8 mouse cellular contexts compared by ENCODE assay signal in genomic region chr13:14612463-14612862, GRCm38 (mm10). TPM values are rescaled to one million over a fixed set of nuclear protein-coding genes. Genes with fewer than 3 reads are reported as not detected.
DNase-seq lines count a peak whose midpoint lies in the region; ATAC-seq and TF ChIP-seq lines count a peak whose summit lies in the region.

No protein-coding gene starts in this region.

- peak overlapping the region; percentile 54 for H3K4me2 ChIP-seq in hindbrain, embryonic 12.5 days (replicated peaks)
- H3K4me2 ChIP-seq in midbrain, embryonic 11.5 days: peak overlapping the region; percentile 57

- no peaks in the 10 kb centered on the region for H3K9me3 ChIP-seq in hindbrain, embryonic 12.5 days (replicated peaks)
- no peaks in the 10 kb centered on the region for H3K9me3 ChIP-seq in midbrain, embryonic 11.5 days (ENCODE audit: control insufficient read depth, low read length)

- peak overlapping the region; percentile 67 for H3K27ac ChIP-seq in kidney, adult 2 months (ENCODE audit: insufficient read depth, low read depth, low read length)
- peak overlapping the region; percentile 85 for H3K27ac ChIP-seq in bone marrow, adult 2 months (ENCODE audit: control insufficient read depth, insufficient read depth, low read depth, low read length, poor library complexity)
- H3K27ac ChIP-seq in hindbrain, embryonic 12.5 days: peak overlapping the region; percentile 72
- H3K27ac ChIP-seq in midbrain, embryonic 11.5 days (ENCODE audit: low read depth, low read length): no peak overlapping the region

- no peak for DNase-seq in kidney, adult 2 months
- no peak for DNase-seq in kidney, postnatal 10 days
- DNase-seq in midbrain, embryonic 11.5 days (ENCODE audit: low spot score, missing footprints): peak; percentile 77
- DNase-seq in spleen, postnatal 14 days (ENCODE audit: low spot score in 2 of 2): no peak
- no peak for DNase-seq in right cerebral cortex, postnatal 25 days
- no peak for DNase-seq in cerebellum, adult 18-20 months

- H3K27me3 ChIP-seq in kidney, adult 2 months (replicated peaks; ENCODE audit: control insufficient read depth, insufficient read depth, low read length): no peaks in the 10 kb centered on the region
- H3K27me3 ChIP-seq in hindbrain, embryonic 12.5 days: no peaks in the 10 kb centered on the region
- no peaks in the 10 kb centered on the region for H3K27me3 ChIP-seq in midbrain, embryonic 11.5 days (ENCODE audit: control insufficient read depth, insufficient read depth, low read length)

- peaks cover 3% of the 10 kb centered on the region for H3K36me3 ChIP-seq in kidney, adult 2 months (ENCODE audit: control insufficient read depth, insufficient read depth, low read length)
- H3K36me3 ChIP-seq in hindbrain, embryonic 12.5 days: peaks cover 15% of the 10 kb centered on the region
- peaks cover 5% of the 10 kb centered on the region; the same call in 1 of the 2 replicates for H3K36me3 ChIP-seq in midbrain, embryonic 11.5 days (ENCODE audit: control insufficient read depth, insufficient read depth, low read length)

- TF ChIP-seq POLR2A in kidney, adult 2 months (IDR thresholded peaks at IDR 0.05; ENCODE audit: low read depth, low read length): no peak
- no peak for TF ChIP-seq POLR2A in bone marrow, adult 2 months (IDR thresholded peaks at IDR 0.05; ENCODE audit: borderline replicate concordance, control insufficient read depth, low read depth, low read length)

- H3K4me3 ChIP-seq in kidney, adult 2 months (ENCODE audit: insufficient read depth, low read depth, low read length): peak overlapping the region; percentile 97
- H3K4me3 ChIP-seq in bone marrow, adult 2 months (replicated peaks; ENCODE audit: control insufficient read depth, low read depth, low read length): peak overlapping the region; percentile 95
- H3K4me3 ChIP-seq in hindbrain, embryonic 12.5 days: peak overlapping the region; percentile 78
- H3K4me3 ChIP-seq in midbrain, embryonic 11.5 days (ENCODE audit: low read depth, low read length): peak overlapping the region; percentile 90

- peak; percentile 81 for ATAC-seq in hindbrain, embryonic 12.5 days (ENCODE audit: low FRiP score)
- ATAC-seq in midbrain, embryonic 11.5 days (ENCODE audit: low FRiP score): peak; percentile 79

- no peak for TF ChIP-seq CTCF in kidney, adult 2 months (conservative IDR thresholded peaks at IDR 0.05; ENCODE audit: insufficient read depth, insufficient read length, low read depth, low read length)
- no peak for TF ChIP-seq CTCF in bone marrow, adult 2 months (IDR thresholded peaks at IDR 0.05; ENCODE audit: control insufficient read depth, insufficient read depth, low read length)

- 0 out of 2 replicates have a peak, but pooled peaks cover 3% of the 10 kb centered on the region for H3K4me1 ChIP-seq in kidney, adult 2 months (ENCODE audit: control insufficient read depth, insufficient read depth, low read length)
- no peaks in the 10 kb centered on the region; the same call in 1 of the 2 replicates for H3K4me1 ChIP-seq in bone marrow, adult 2 months (ENCODE audit: control insufficient read depth, insufficient read depth, low read length)
- peaks cover 7% of the 10 kb centered on the region; the same call in 1 of the 2 replicates for H3K4me1 ChIP-seq in hindbrain, embryonic 12.5 days
- no peaks in the 10 kb centered on the region for H3K4me1 ChIP-seq in midbrain, embryonic 11.5 days (ENCODE audit: control insufficient read depth, insufficient read depth, low read length)

- H3K9ac ChIP-seq in hindbrain, embryonic 12.5 days: peak overlapping the region; percentile 79
- peak overlapping the region; percentile 67 for H3K9ac ChIP-seq in midbrain, embryonic 11.5 days (ENCODE audit: low read length)

- 8% methylated on average over 10 of the region's 10 CpGs for WGBS in kidney, adult 2 months
- WGBS in bone marrow, adult 2 months: 6% methylated on average over 10 of the region's 10 CpGs
- 7% methylated on average over 10 of the region's 10 CpGs for WGBS in hindbrain, embryonic 12.5 days
- WGBS in midbrain, embryonic 11.5 days: 9% methylated on average over 10 of the region's 10 CpGs

RNA-seq across cellular contexts. Expression of gene Mrpl32, which starts 0.5 kb away (rescaled TPM):
- polyA plus RNA-seq in kidney, adult 2 months (2012; rRNA removed): 9.4 and 9.7 TPM in 2 replicates
- 23.4 and 39.2 TPM in 2 replicates for polyA plus RNA-seq in bone marrow, adult 2 months (2011; ENCODE audit: insufficient read depth, insufficient read length, low replicate concordance, missing spikeins)
- 112 TPM in 2 replicates for polyA plus RNA-seq in hindbrain, embryonic 12.5 days (2016; fragmentation: Nextera tagmentation; extraction: Ambion mirVana)
- polyA plus RNA-seq in midbrain, embryonic 11.5 days (2014; fragmentation: Nextera tagmentation; extraction: Ambion mirVana): 121 and 122 TPM in 2 replicates

RNA-seq across cellular contexts. Expression of gene Psma2, which starts 0.6 kb away (rescaled TPM):
- polyA plus RNA-seq in kidney, adult 2 months (2012; rRNA removed): 40.4 and 53.1 TPM in 2 replicates
- 28.8 and 42.1 TPM in 2 replicates for polyA plus RNA-seq in bone marrow, adult 2 months (2011; ENCODE audit: insufficient read depth, insufficient read length, low replicate concordance, missing spikeins)
- polyA plus RNA-seq in hindbrain, embryonic 12.5 days (2016; fragmentation: Nextera tagmentation; extraction: Ambion mirVana): 154 and 170 TPM in 2 replicates
- 219 and 228 TPM in 2 replicates for polyA plus RNA-seq in midbrain, embryonic 11.5 days (2014; fragmentation: Nextera tagmentation; extraction: Ambion mirVana)

RNA-seq across cellular contexts. Expression of gene AW209491, which starts 17.5 kb away (rescaled TPM):
- 7.1 and 8.0 TPM in 2 replicates for polyA plus RNA-seq in kidney, adult 2 months (2012; rRNA removed)
- 1.1 and 6.7 TPM in 2 replicates for polyA plus RNA-seq in bone marrow, adult 2 months (2011; ENCODE audit: insufficient read depth, insufficient read length, low replicate concordance, missing spikeins)
- polyA plus RNA-seq in hindbrain, embryonic 12.5 days (2016; fragmentation: Nextera tagmentation; extraction: Ambion mirVana): 31.9 and 34.2 TPM in 2 replicates
- 30.3 and 31.0 TPM in 2 replicates for polyA plus RNA-seq in midbrain, embryonic 11.5 days (2014; fragmentation: Nextera tagmentation; extraction: Ambion mirVana)
